Mouse (Mus musculus) megakaryocyte, embryonic 14.5 days (primary cell): ENCODE measurements around the gene Phlda3.

Source experiments
- FLI1 ChIP-seq: IDR thresholded peaks from 2 replicates; pipeline ENCODE4 v1.6.1; 2012; ENCODE audit warnings: low read length, inconsistent platforms, mixed read lengths
- GATA1 ChIP-seq: IDR thresholded peaks from 3 replicates; pipeline ENCODE4 v1.6.1; 2012; ENCODE audit warnings: mixed read lengths, low read length, inconsistent platforms, borderline replicate concordance

GRCm38 (mm10) chr1:135724134-135724533, 41.8 kb upstream of the Phlda3 start:
- TF ChIP-seq FLI1, result no peak
- TF ChIP-seq GATA1, result no peak
